Comparison of ENCODE assay signal across 8 mouse cellular contexts in genomic region chr1:42695578-42695915, GRCm38 (mm10). TPM values are rescaled to one million over a fixed set of nuclear protein-coding genes. Genes with fewer than 3 reads are reported as not detected.
DNase-seq lines count a peak whose midpoint lies in the region; ATAC-seq lines count a peak whose summit lies in the region.

Gene Pou3f3 (plus strand): TSS chr1:42695768.

- no peaks in the 10 kb centered on the region for H3K9me3 ChIP-seq in midbrain, embryonic 11.5 days (ENCODE audit: control insufficient read depth, low read length)

- H3K36me3 ChIP-seq in midbrain, embryonic 11.5 days (ENCODE audit: control insufficient read depth, insufficient read depth, low read length) = peaks cover 18% of the 10 kb centered on the region

- 0 out of 2 replicates have a peak, but pooled peaks cover under 1% of the 10 kb centered on the region for H3K4me1 ChIP-seq in midbrain, embryonic 11.5 days (ENCODE audit: control insufficient read depth, insufficient read depth, low read length)

- peak within 1 kb of the TSS; percentile 100 for H3K9ac ChIP-seq in midbrain, embryonic 11.5 days (ENCODE audit: low read length)

- peak; percentile 77 for ATAC-seq in frontal cortex, adult (ENCODE audit: low TSS enrichment)
- ATAC-seq in midbrain, embryonic 11.5 days (ENCODE audit: low FRiP score) = peak; percentile 87

- H3K4me3 ChIP-seq in midbrain, embryonic 11.5 days (ENCODE audit: low read depth, low read length) = peak within 1 kb of the TSS; percentile 100

- intact Hi-C loops in left cerebral cortex, postnatal 14 days (cut with DNase I) = loop anchor here (10.0 kb wide), 2 partner anchors 1021 to 1661 kb away; no protein-coding TSS in a partner anchor

- peak within 1 kb of the TSS; percentile 99 for H3K27ac ChIP-seq in midbrain, embryonic 11.5 days (ENCODE audit: low read depth, low read length)

- peak; percentile 82 for DNase-seq in Muller cell, postnatal 12 days (ENCODE audit: inconsistent ontology term)
- DNase-seq in cerebellum, adult 9-11 months = peak; percentile 78
- DNase-seq in kidney, adult 11 months = peak; percentile 97
- DNase-seq in left cerebral cortex, postnatal 14 days (ENCODE audit: low spot score in 2 of 2) = peak; percentile 97 to 99
- peak; percentile 99 for DNase-seq in midbrain, embryonic 11.5 days (ENCODE audit: low spot score, missing footprints)
- no peak for DNase-seq in thymus, adult 18-20 months
- DNase-seq in thymus, postnatal 14 days = no peak

- peak within 1 kb of the TSS; percentile 97 for H3K4me2 ChIP-seq in midbrain, embryonic 11.5 days

- H3K27me3 ChIP-seq in midbrain, embryonic 11.5 days (ENCODE audit: control insufficient read depth, insufficient read depth, low read length) = no peaks in the 10 kb centered on the region

- WGBS in midbrain, embryonic 11.5 days = under 1% methylated on average over 21 of the region's 21 CpGs

RNA-seq across cellular contexts. Expression of gene Pou3f3, which starts in this region (rescaled TPM):
- total RNA-seq in left cerebral cortex, postnatal 14 days (2021) = 10 to 100 TPM; 58.7 to 61.9 TPM
- 26.3 and 27.9 TPM in 2 replicates for polyA plus RNA-seq in midbrain, embryonic 11.5 days (2014; fragmentation: Nextera tagmentation; extraction: Ambion mirVana)

Comparison
In these comparisons a context has a peak if more than half of its experiments do, and no peak if none do; other contexts are left out.
1. DNase-seq: peak in Muller cell, postnatal 12 days (single experiment), cerebellum, adult 9-11 months (single experiment), kidney, adult 11 months (single experiment), left cerebral cortex, postnatal 14 days (2 of 2) and midbrain, embryonic 11.5 days (single experiment); none in thymus, adult 18-20 months (0 of 2) and thymus, postnatal 14 days (single experiment).